Comparison of ENCODE assay signal across 8 mouse cellular contexts in genomic region chr2:163996275-163996674, GRCm38 (mm10). TPM values are rescaled to one million over a fixed set of nuclear protein-coding genes. Genes with fewer than 3 reads are reported as not detected.
DNase-seq lines count a peak whose midpoint lies in the region; ATAC-seq and TF ChIP-seq lines count a peak whose summit lies in the region.
"Had no signal": no experiment of that assay in that cellular context is flagged by ENCODE, and none has a peak within 500 bp of the region (broad histone marks: within the 10 kb centered on the region; RNA-seq: fewer than 3 reads in every experiment).

No protein-coding gene starts in this region.

- peak overlapping the region; percentile 68 for H3K4me2 ChIP-seq in lung, embryonic 16.5 days (ENCODE audit: low read depth, low read length)
- peak overlapping the region; percentile 86 for H3K4me2 ChIP-seq in limb, embryonic 12.5 days

- H3K4me3 ChIP-seq in lung, embryonic 16.5 days (ENCODE audit: low read length) = peak overlapping the region; percentile 81
- H3K4me3 ChIP-seq in forebrain, embryonic 10.5 days = peak overlapping the region; percentile 98
- H3K4me3 ChIP-seq in limb, embryonic 12.5 days (replicated peaks) = peak overlapping the region; percentile 98
- H3K4me3 ChIP-seq in small intestine, adult 2 months (ENCODE audit: low read depth, low read length) = peak overlapping the region; percentile 43

- no peak for ATAC-seq in lung, embryonic 16.5 days (ENCODE audit: low read depth)
- ATAC-seq in limb, embryonic 12.5 days (ENCODE audit: insufficient number of reproducible peaks, insufficient read depth, low FRiP score, low TSS enrichment, low read depth) = no peak

- peaks cover 10% of the 10 kb centered on the region for H3K36me3 ChIP-seq in lung, embryonic 16.5 days (ENCODE audit: control insufficient read depth, insufficient read depth, low read length)
- peaks cover 31% of the 10 kb centered on the region for H3K36me3 ChIP-seq in forebrain, embryonic 10.5 days (replicated peaks)
- peaks cover 17% of the 10 kb centered on the region for H3K36me3 ChIP-seq in limb, embryonic 12.5 days
- H3K36me3 ChIP-seq in small intestine, adult 2 months (ENCODE audit: control insufficient read depth, insufficient read depth, low read length) = peaks cover 3% of the 10 kb centered on the region; the same call in 1 of the 2 replicates

- no peak overlapping the region for H3K27ac ChIP-seq in lung, embryonic 16.5 days (ENCODE audit: low read length)
- peak overlapping the region; percentile 94; the same call in 1 of the 2 replicates for H3K27ac ChIP-seq in forebrain, embryonic 10.5 days
- no peak overlapping the region for H3K27ac ChIP-seq in limb, embryonic 12.5 days
- H3K27ac ChIP-seq in small intestine, adult 2 months (ENCODE audit: insufficient read depth, low read depth, low read length) = no peak overlapping the region

- no peaks in the 10 kb centered on the region for H3K27me3 ChIP-seq in lung, embryonic 16.5 days (ENCODE audit: control insufficient read depth, insufficient read depth, low read depth, low read length)
- no peaks in the 10 kb centered on the region for H3K27me3 ChIP-seq in forebrain, embryonic 10.5 days (ENCODE audit: poor library complexity, severe bottlenecking)
- H3K27me3 ChIP-seq in limb, embryonic 12.5 days = no peaks in the 10 kb centered on the region
- H3K27me3 ChIP-seq in small intestine, adult 2 months (ENCODE audit: control insufficient read depth, insufficient read depth, low read length) = no peaks in the 10 kb centered on the region

- peak overlapping the region; percentile 88 for H3K9ac ChIP-seq in lung, embryonic 16.5 days (ENCODE audit: low read length)
- peak overlapping the region; percentile 94 for H3K9ac ChIP-seq in limb, embryonic 12.5 days (replicated peaks)

- TF ChIP-seq POLR2A in small intestine, adult 2 months (IDR thresholded peaks at IDR 0.05; ENCODE audit: low read depth, low read length) = no peak

- peaks cover 20% of the 10 kb centered on the region for H3K4me1 ChIP-seq in lung, embryonic 16.5 days (replicated peaks; ENCODE audit: control insufficient read depth, insufficient read depth, low read length)
- peaks cover 31% of the 10 kb centered on the region for H3K4me1 ChIP-seq in forebrain, embryonic 10.5 days
- peaks cover 19% of the 10 kb centered on the region for H3K4me1 ChIP-seq in limb, embryonic 12.5 days (replicated peaks)
- H3K4me1 ChIP-seq in small intestine, adult 2 months (ENCODE audit: control insufficient read depth, insufficient read depth, insufficient read length, low read length) = peaks cover 3% of the 10 kb centered on the region; the same call in 1 of the 2 replicates

- H3K9me3 ChIP-seq in lung, embryonic 16.5 days (ENCODE audit: control insufficient read depth, low read length) = no peaks in the 10 kb centered on the region
- H3K9me3 ChIP-seq in forebrain, embryonic 10.5 days = no peaks in the 10 kb centered on the region
- no peaks in the 10 kb centered on the region for H3K9me3 ChIP-seq in limb, embryonic 12.5 days

- DNase-seq in lung, postnatal 10 days = no peak
- DNase-seq in forebrain, embryonic 10.5 days (ENCODE audit: extremely low spot score, low spot score) = no peak
- DNase-seq in adrenal gland, postnatal 10 days = no peak
- DNase-seq in c-Kit-positive CD71-positive TER-119-positive erythroid progenitor cells, embryonic 14.5 days (ENCODE audit: low spot score) = no peak
- DNase-seq: thymus, postnatal 25 days had no signal

- WGBS in lung, embryonic 16.5 days = 60% methylated on average over 6 of the region's 6 CpGs
- 86% methylated on average over 6 of the region's 6 CpGs for WGBS in forebrain, embryonic 10.5 days
- WGBS in limb, embryonic 12.5 days = 82% methylated on average over 6 of the region's 6 CpGs
- WGBS in small intestine, adult 2 months = 39% methylated on average over 6 of the region's 6 CpGs

- no peak for TF ChIP-seq CTCF in small intestine, adult 2 months (IDR thresholded peaks at IDR 0.05; ENCODE audit: extremely low read depth, insufficient read length, insufficient replicate concordance, low read depth, low read length)

RNA-seq across cellular contexts. Expression of gene Ywhab, which starts 1.5 kb away (rescaled TPM):
- 294 and 308 TPM in 2 replicates for polyA plus RNA-seq in lung, embryonic 16.5 days (2015; fragmentation: Nextera tagmentation; extraction: Ambion mirVana)
- 308 and 317 TPM in 2 replicates for polyA plus RNA-seq in forebrain, embryonic 10.5 days (2016; fragmentation: Nextera tagmentation; extraction: Ambion mirVana)
- polyA plus RNA-seq in limb, embryonic 12.5 days (2016; fragmentation: Nextera tagmentation; extraction: Ambion mirVana) = 315 and 333 TPM in 2 replicates
- 12.1 and 25.8 TPM in 2 replicates for polyA plus RNA-seq in small intestine, adult 2 months (2012; rRNA removed)
- total RNA-seq in adrenal gland, postnatal 10 days (2021) = 100 to 1,000 TPM; 248 to 255 TPM

RNA-seq across cellular contexts. Expression of gene Pabpc1l, which starts 29.0 kb away (rescaled TPM):
- 0.74 and 0.77 TPM in 2 replicates for polyA plus RNA-seq in lung, embryonic 16.5 days (2015; fragmentation: Nextera tagmentation; extraction: Ambion mirVana)
- polyA plus RNA-seq in forebrain, embryonic 10.5 days (2016; fragmentation: Nextera tagmentation; extraction: Ambion mirVana) = 1.5 and 1.6 TPM in 2 replicates
- 3.1 and 3.7 TPM in 2 replicates for polyA plus RNA-seq in limb, embryonic 12.5 days (2016; fragmentation: Nextera tagmentation; extraction: Ambion mirVana)
- 0.10 and 0.18 TPM in 2 replicates for polyA plus RNA-seq in small intestine, adult 2 months (2012; rRNA removed)
- total RNA-seq in adrenal gland, postnatal 10 days (2021) = 1 to 10 TPM; 1.9 to 2.5 TPM

Comparison
In these comparisons a context has a peak if more than half of its experiments do, and no peak if none do; other contexts are left out.
1. H3K4me3 ChIP-seq: peak in every context shown above with its lines; median percentile 98 in forebrain, embryonic 10.5 days; 98 in limb, embryonic 12.5 days; 81 in lung, embryonic 16.5 days; 43 in small intestine, adult 2 months.
2. RNA of gene Ywhab, which starts 1.5 kb away (polyA plus RNA-seq): 315 to 333 TPM in limb, embryonic 12.5 days, 294 to 308 TPM in lung, embryonic 16.5 days and 308 to 317 TPM in forebrain, embryonic 10.5 days; 12.1 to 25.8 TPM in small intestine, adult 2 months; every median in the first group is over 10 times any median in the second.